Mouse (Mus musculus): ENCODE data around the gene Yy2. TPM values are rescaled to one million over a fixed set of nuclear protein-coding genes. Genes with fewer than 3 reads are reported as not detected.

Yy2 gene
- total and polyA plus RNA-seq, 3 experiments, result 2.0 TPM; not detected in 2

GRCm38 (mm10) chrX:157596802-157597201 lies 28.0 kb upstream of the Yy2 start:
- H3K36me3 ChIP-seq (ENCODE audit: control insufficient read depth in 1 of 2, insufficient read depth in 2 of 2, low read length in 2 of 2), result peaks cover 0 to 20% of the 10 kb centered on the region in 2 experiments; a peak in 3 of 4 replicates
- TF ChIP-seq HCFC1 (IDR thresholded peaks at IDR 0.05; ENCODE audit: low read depth, low read length) (no peak), TBP (IDR thresholded peaks at IDR 0.05; ENCODE audit: low read depth, low read length) (no peak), BHLHE40 (IDR thresholded peaks at IDR 0.05; ENCODE audit: borderline replicate concordance, low read depth, low read length) (no peak), ELF1 (IDR thresholded peaks at IDR 0.05; ENCODE audit: low read depth, low read length) (no peak), MAX (IDR thresholded peaks at IDR 0.05; ENCODE audit: low read length) (no peak), TCF12 (IDR thresholded peaks at IDR 0.05; ENCODE audit: low read depth, low read length) (no peak), MAZ (IDR thresholded peaks at IDR 0.05; ENCODE audit: low read depth, low read length) (no peak), ZC3H11A (IDR thresholded peaks at IDR 0.05; ENCODE audit: low read depth, low read length) (no peak), SMC3 (IDR thresholded peaks at IDR 0.05; ENCODE audit: low read depth, low read length) (no peak), MAFK (IDR thresholded peaks at IDR 0.05; ENCODE audit: borderline replicate concordance, low read depth, low read length) (no peak), USF1 (IDR thresholded peaks at IDR 0.05; ENCODE audit: low read depth, low read length) (no peak), ZKSCAN1 (IDR thresholded peaks at IDR 0.05; ENCODE audit: low read depth, low read length) (no peak), USF2 (IDR thresholded peaks at IDR 0.05; ENCODE audit: borderline replicate concordance in 1 of 2, insufficient read depth in 1 of 2, low read depth in 1 of 2, low read length in 2 of 2) (no peak), MYB (IDR thresholded peaks at IDR 0.05; ENCODE audit: low read depth, low read length) (no peak), JUND (IDR thresholded peaks at IDR 0.05; ENCODE audit: low read depth, low read length) (no peak), TAL1 (IDR thresholded peaks at IDR 0.05; ENCODE audit: low read length) (no peak)
- H3K9me3 ChIP-seq (replicated peaks; ENCODE audit: insufficient read depth, low read length), result no peaks in the 10 kb centered on the region
- peaks cover 11% of the 10 kb centered on the region in 2 experiments for H3K4me1 ChIP-seq (ENCODE audit: control insufficient read depth in 1 of 2, insufficient read depth in 2 of 2, low read length in 2 of 2)
- DNase-seq (ENCODE audit: low read depth, low spot score), result peak; percentile 36
- H3K27ac ChIP-seq (ENCODE audit: control insufficient read depth, low read depth, low read length), result peak overlapping the region; percentile 35; the same call in 1 of the 2 replicates
- peaks cover 17% of the 10 kb centered on the region for H3K79me2 ChIP-seq (ENCODE audit: control insufficient read depth, insufficient read depth, low read length, poor library complexity)
- H3K27me3 ChIP-seq (ENCODE audit: control insufficient read depth in 1 of 2, insufficient read depth in 2 of 2, low read length in 2 of 2), result no peaks in the 10 kb centered on the region
- no peak overlapping the region for H3K9ac ChIP-seq (ENCODE audit: control insufficient read depth, low read depth, low read length, poor library complexity, severe bottlenecking)
- H3K4me3 ChIP-seq (ENCODE audit: control insufficient read depth in 1 of 2, insufficient read depth in 1 of 2, low read depth in 2 of 2, low read length in 2 of 2), result peak overlapping the region; percentile 3 to 61

DNA sequence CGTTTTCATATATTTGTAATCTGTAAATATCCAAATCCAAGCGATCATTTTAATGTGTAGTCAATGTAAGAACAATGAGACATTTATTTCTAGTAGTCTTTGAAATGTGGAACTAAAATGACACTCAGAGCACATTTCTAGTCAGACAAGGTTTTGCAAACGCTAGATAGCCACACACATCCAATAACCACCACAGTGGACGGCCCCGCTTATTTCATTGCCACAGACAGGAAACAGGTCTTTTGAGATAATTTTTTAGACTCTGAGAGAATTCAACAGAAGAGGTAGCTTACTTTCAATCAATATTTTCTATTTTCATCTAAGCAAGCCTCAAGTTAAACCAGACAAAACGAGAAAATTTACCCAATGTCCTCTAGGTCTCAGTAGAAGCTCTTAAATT lies 27.1 kb upstream of the Yy2 start:
- Histone ChIP-seq H3K9ac (ENCODE audit: control insufficient read depth, low read depth, low read length, poor library complexity, severe bottlenecking) (peak overlapping the region; percentile 31), H3K4me1 (ENCODE audit: control insufficient read depth in 1 of 2, insufficient read depth in 2 of 2, low read length in 2 of 2) (peaks cover 11% of the 10 kb centered on the region in 2 experiments), H3K27me3 (ENCODE audit: control insufficient read depth in 1 of 2, insufficient read depth in 2 of 2, low read length in 2 of 2) (no peaks in the 10 kb centered on the region), H3K79me2 (ENCODE audit: control insufficient read depth, insufficient read depth, low read length, poor library complexity) (peaks cover 17% of the 10 kb centered on the region), H3K4me3 (ENCODE audit: control insufficient read depth in 1 of 2, insufficient read depth in 1 of 2, low read depth in 2 of 2, low read length in 2 of 2) (peak overlapping the region in 1 of 2 experiments; percentile 61; a peak in 2 of 4 replicates), H3K9me3 (replicated peaks; ENCODE audit: insufficient read depth, low read length) (no peaks in the 10 kb centered on the region), H3K36me3 (ENCODE audit: control insufficient read depth in 1 of 2, insufficient read depth in 2 of 2, low read length in 2 of 2) (peaks cover 0 to 20% of the 10 kb centered on the region in 2 experiments; a peak in 3 of 4 replicates), H3K27ac (ENCODE audit: control insufficient read depth, low read depth, low read length) (peak overlapping the region; percentile 45)
- DNase-seq (ENCODE audit: low read depth, low spot score), result peak; percentile 85
- no peak for TF ChIP-seq CHD2 (IDR thresholded peaks at IDR 0.05; ENCODE audit: low read length)
- no peak for TF ChIP-seq ZMIZ1 (IDR thresholded peaks at IDR 0.05; ENCODE audit: low read depth, low read length)
- TF ChIP-seq ETS1 (IDR thresholded peaks at IDR 0.05; ENCODE audit: low read depth, low read length), result peak; percentile 48; the same call in 1 of the 2 replicates
- no peak for TF ChIP-seq USF2 (IDR thresholded peaks at IDR 0.05; ENCODE audit: borderline replicate concordance in 1 of 2, insufficient read depth in 1 of 2, low read depth in 1 of 2, low read length in 2 of 2)
- TF ChIP-seq ZNF384 (IDR thresholded peaks at IDR 0.05; ENCODE audit: low read depth, low read length), result peak; percentile 78
- TF ChIP-seq UBTF (IDR thresholded peaks at IDR 0.05; ENCODE audit: borderline replicate concordance, insufficient read depth, low read depth, low read length), result no peak
- TF ChIP-seq SMC3 (IDR thresholded peaks at IDR 0.05; ENCODE audit: low read depth, low read length), result no peak
- no peak for TF ChIP-seq POLR2AphosphoS2 (IDR thresholded peaks at IDR 0.05; ENCODE audit: low read length)
- TF ChIP-seq GATA1 (IDR thresholded peaks at IDR 0.05; ENCODE audit: low read depth, low read length), result peak; percentile 85
- TF ChIP-seq MEF2A (IDR thresholded peaks at IDR 0.05; ENCODE audit: extremely low read depth, insufficient replicate concordance, low read depth, low read length, poor library complexity, severe bottlenecking), result no peak
- peak; percentile 48; the same call in 1 of the 2 replicates for TF ChIP-seq MXI1 (IDR thresholded peaks at IDR 0.05; ENCODE audit: low read depth, low read length)
- no peak for TF ChIP-seq ZKSCAN1 (IDR thresholded peaks at IDR 0.05; ENCODE audit: low read depth, low read length)
- TF ChIP-seq RCOR1 (IDR thresholded peaks at IDR 0.05; ENCODE audit: low read depth, low read length), result peak; percentile 76
- no peak for TF ChIP-seq POLR2A (IDR thresholded peaks at IDR 0.05; ENCODE audit: control insufficient read depth in 1 of 2, insufficient read depth in 1 of 2, low read depth in 1 of 2, low read length in 2 of 2, poor library complexity in 1 of 2)
- TF ChIP-seq ELF1 (IDR thresholded peaks at IDR 0.05; ENCODE audit: low read depth, low read length), result 0 out of 2 replicates have a peak, but pooled peaks have one; percentile 26
- TF ChIP-seq TCF12 (IDR thresholded peaks at IDR 0.05; ENCODE audit: low read depth, low read length), result peak; percentile 87
- TF ChIP-seq SIN3A (IDR thresholded peaks at IDR 0.05; ENCODE audit: low read length), result peak; percentile 62
- peak; percentile 77; the same call in 1 of the 2 replicates for TF ChIP-seq MYC (IDR thresholded peaks at IDR 0.05; ENCODE audit: low read depth, low read length)
- TF ChIP-seq JUND (IDR thresholded peaks at IDR 0.05; ENCODE audit: low read depth, low read length), result no peak
- no peak for TF ChIP-seq CTCF (IDR thresholded peaks at IDR 0.05 in 2 of 3, conservative IDR thresholded peaks at IDR 0.05 in 1 of 3; ENCODE audit: control insufficient read depth in 1 of 3, insufficient read depth in 1 of 3, low read depth in 2 of 3, low read length in 3 of 3, poor library complexity in 1 of 3, severe bottlenecking in 1 of 3)
- TF ChIP-seq E2F4 (IDR thresholded peaks at IDR 0.05; ENCODE audit: borderline replicate concordance, low read depth, low read length), result no peak

Data from MEL (cell line).